Mouse (Mus musculus): ENCODE data around the gene Rgs14.

- TF ChIP-seq HCFC1 (IDR thresholded peaks at IDR 0.05; ENCODE audit: borderline replicate concordance, insufficient read depth, low read length), result no peak
- no peak for TF ChIP-seq ZNF384 (IDR thresholded peaks at IDR 0.05; ENCODE audit: low read depth, low read length)
Observed at GRCm38 (mm10) chr13:55361145-55361544, 8.4 kb upstream of the Rgs14 start.
